Mouse (Mus musculus): Measurements from ENCODE around the gene Tst.

- TF ChIP-seq CTCF (IDR thresholded peaks at IDR 0.05; ENCODE audit: control insufficient read depth, insufficient read depth, insufficient replicate concordance, low read depth, low read length) = no peak
- no peak for TF ChIP-seq POLR2A (IDR thresholded peaks at IDR 0.05; ENCODE audit: control insufficient read depth, low read depth, low read length)
These were observed 8.4 kb upstream of the Tst start for GRCm38 (mm10) chr15:78414157-78414556.
